Mouse (Mus musculus): ENCODE results near the gene Gm21319.
"Not testable (repeated sequence)": the region's sequence is repeated elsewhere in the genome, so short reads cannot be mapped to it uniquely, and the experiment has no call there.

Gene Gm21319

GRCm38 (mm10) chr12:87775655-87776054, at the start of gene Gm21319:
TSS of gene Gm21319 (minus strand) at chr12:87775755.
- DNase-seq (ENCODE audit: low spot score) = not testable (repeated sequence)

- DNase-seq (ENCODE audit: low spot score) = not testable (repeated sequence)
These were observed 40.7 kb upstream of the Gm21319 start, which contains the start of gene BB287469 for GRCm38 (mm10) chr12:87816277-87816676. TSS of gene BB287469 (plus strand) at chr12:87816577.

GRCm38 (mm10) chr12:87797971-87798370, 22.4 kb upstream of the Gm21319 start:
- DNase-seq (ENCODE audit: low spot score) = not testable (repeated sequence)

GRCm38 (mm10) chr12:87795212-87795611, 19.7 kb upstream of the Gm21319 start, which contains the start of gene Gm21936:
TSS of gene Gm21936 (plus strand) at chr12:87795512.
- not testable (repeated sequence) for DNase-seq (ENCODE audit: low spot score)

Measured in urinary bladder, postnatal 10 days (tissue).